Mouse (Mus musculus) CD4-positive helper T cell, adult 2 months (primary cell): ENCODE measurements around the gene Alkbh5.
"Not testable (repeated sequence)": the region's sequence is repeated elsewhere in the genome, so short reads cannot be mapped to it uniquely, and the experiment has no call there.

ENCODE experiments used
- DNase-seq: peaks from one replicate; pipeline ENCODE4 v3.0.0-alpha.2; 2012; ENCODE audit warnings: low read depth, missing footprints, low spot score

The Alkbh5 gene

GRCm38 (mm10) chr11:60541831-60542230 is 5.7 kb downstream of the Alkbh5 start:
- DNase-seq, result no peak

GRCm38 (mm10) chr11:60543211-60543610 is 7.0 kb downstream of the Alkbh5 start:
- DNase-seq, result not testable (repeated sequence)

DNA sequence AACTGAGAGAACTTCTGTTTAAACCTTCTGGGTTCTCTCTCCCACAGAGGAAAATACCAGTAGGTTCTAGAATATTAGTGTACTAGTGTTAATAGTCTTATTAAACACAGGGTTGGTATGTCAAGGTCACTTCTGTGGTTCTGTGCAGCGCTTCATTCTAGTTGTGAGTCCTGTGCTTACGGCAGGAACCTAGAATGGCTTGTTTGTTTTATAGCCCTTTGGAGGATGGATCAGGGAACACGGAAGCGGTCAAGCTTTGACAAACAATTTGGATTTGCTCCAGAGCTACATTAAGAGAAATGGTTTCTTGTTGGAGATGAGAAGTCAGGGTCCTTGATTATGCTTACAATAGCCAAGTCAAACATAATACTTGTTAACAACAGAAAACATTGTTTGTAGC is 9.3 kb downstream of the Alkbh5 start:
- no peak for DNase-seq

DNA sequence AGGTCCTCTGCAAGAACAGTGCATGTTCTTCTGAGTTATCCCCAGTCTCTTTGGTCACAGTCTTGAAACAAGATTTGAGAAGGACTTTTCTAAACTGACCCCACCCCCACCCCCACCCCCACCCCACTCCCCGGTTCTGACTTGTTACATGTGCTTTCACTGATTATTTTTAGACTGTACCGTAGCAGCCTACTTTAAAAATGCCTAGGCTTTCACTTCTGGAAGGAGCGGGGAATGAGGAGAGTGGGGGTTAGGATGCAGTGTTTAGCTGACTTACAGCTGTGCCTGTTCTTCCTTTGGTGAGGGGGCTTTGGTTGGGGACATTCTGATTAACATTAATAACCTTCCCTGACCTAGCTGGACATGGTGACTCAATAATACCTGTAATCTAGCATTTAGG is 11.9 kb downstream of the Alkbh5 start:
- DNase-seq, result no peak

DNA sequence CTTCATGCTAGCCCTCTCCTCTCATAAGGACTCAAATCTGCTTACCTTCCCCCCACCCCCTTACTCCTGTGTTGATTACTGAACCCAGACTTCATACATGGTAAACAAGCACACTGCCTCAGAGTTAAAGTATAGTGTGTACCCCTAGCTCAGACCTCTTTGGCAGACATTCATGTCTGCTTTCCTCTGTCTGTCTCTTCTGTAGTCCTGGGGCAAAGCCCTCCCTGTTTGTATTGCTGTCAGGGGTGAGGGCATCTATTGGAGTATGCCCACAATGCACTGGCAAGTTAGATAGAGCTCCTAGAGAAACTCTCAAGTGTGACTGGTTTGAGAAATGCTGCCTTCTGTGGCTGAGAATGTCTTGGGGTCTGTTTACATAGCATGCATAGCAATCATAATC is 16.9 kb downstream of the Alkbh5 start:
- no peak for DNase-seq

DNA sequence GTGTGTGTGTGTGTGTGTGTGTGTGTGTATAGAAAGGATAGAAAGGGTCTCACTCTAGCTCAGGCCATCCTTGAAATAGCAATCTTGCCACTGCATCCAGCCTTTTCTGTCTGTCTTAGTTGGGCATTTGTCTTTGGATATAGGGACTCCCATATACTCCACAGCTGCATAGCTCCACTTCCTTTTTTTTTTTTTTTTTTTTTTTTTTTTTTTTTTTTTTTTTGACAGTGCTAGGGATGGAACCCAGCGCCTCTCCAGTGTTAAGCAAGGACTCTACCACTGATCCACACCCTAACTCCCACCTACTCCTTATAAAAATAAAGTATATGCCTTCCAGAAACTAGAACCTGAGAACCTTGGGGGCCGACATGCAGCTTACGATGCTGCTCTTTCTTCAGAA is 21.5 kb downstream of the Alkbh5 start:
- no peak for DNase-seq

DNA sequence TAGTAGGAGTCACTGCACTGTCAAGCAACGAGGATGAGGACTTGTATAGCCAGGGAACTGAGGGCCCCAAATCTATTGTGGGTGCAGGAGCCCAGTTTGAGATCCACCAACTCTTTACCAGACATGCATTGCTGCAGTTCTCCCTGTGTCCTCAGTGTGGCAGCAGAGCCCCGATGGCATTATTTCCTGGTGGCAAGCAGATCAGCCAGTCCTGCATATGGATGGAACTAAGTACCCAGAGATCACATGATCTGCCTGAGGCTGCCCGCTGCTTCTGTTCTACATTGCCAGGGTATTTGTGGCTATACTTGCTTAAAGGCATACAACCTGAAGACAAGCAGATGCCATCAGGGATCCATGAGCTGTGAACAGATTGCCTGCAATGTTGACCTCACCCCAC is 23.2 kb downstream of the Alkbh5 start:
- DNase-seq, result peak; percentile 50

- not testable (repeated sequence) for DNase-seq
These were observed 37.8 kb downstream of the Alkbh5 start for GRCm38 (mm10) chr11:60574006-60574405.
